Mouse (Mus musculus) megakaryocyte progenitor cell, adult 5-6 weeks (primary cell): ENCODE data around the gene Defa33. TPM values are rescaled to one million over a fixed set of nuclear protein-coding genes. Genes with fewer than 3 reads are reported as not detected.
"Not testable (repeated sequence)": the region's sequence is repeated elsewhere in the genome, so short reads cannot be mapped to it uniquely, and the experiment has no call there.

Experiments
- ATAC-seq: replicated peaks from 2 replicates; pipeline ENCODE4 v1.8.0; 2016; ENCODE audit warnings: mild to moderate bottlenecking, moderate TSS enrichment, inconsistent platforms; ENCODE audit not compliant: poor library complexity
- total RNA-seq, 2 experiments: library from RNA; stranded (forward) in 1 of 2; stranded (reverse) in 1 of 2; fragments of 157-497, 149-512 nt in 1 of 2; fragments of 200-1000 nt in 1 of 2; gene quantifications; 2 replicates each; pipeline versions ENCODE4 v1.2.3 to v1.2.4; 2015 to 2017

Defa33 gene
- total RNA-seq (2015) (not detected in 2 replicates), total RNA-seq (2017) (not detected in 2 replicates)

GRCm38 (mm10) chr8:21391511-21391910 is at the start of gene Defa33:
Gene Defa33 (plus strand): TSS chr8:21391811.
- ATAC-seq, result not testable (repeated sequence)

DNA sequence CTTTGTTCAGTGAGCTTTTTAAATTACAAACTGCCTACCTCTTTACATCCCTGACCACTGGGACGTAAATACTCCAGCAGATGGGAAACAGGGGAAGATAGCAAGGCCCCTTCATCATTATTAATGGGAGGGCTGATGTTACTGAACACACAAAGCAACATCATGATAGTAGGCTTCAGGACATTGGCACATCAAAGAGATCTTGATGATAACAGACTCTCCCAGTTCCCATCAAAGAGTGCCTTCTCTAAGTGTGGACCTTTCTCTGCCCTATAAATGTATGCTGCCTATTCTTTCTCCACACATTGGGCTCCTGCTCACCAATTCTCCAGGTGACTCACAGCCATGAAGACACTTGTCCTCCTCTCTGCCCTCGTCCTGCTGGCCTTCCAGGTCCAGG is 13.4 kb upstream of the Defa33 start, which contains the start of gene Defa2:
Defa2 (plus strand) TSS at position 301 of the 400 bp plus-strand sequence.
- ATAC-seq, result not testable (repeated sequence)

- not testable (repeated sequence) for ATAC-seq
Measured at GRCm38 (mm10) chr8:21427111-21427510, 35.5 kb downstream of the Defa33 start, which contains the start of gene Defa36. Gene Defa36 (plus strand): TSS chr8:21427411.

Other genes with a start within 250 kb of the Defa33 start
- not detected in 2 replicates for gene Defa22, start 229.5 kb upstream of the Defa33 start, total RNA-seq (2015)
- not detected in 2 replicates for gene Defa22, start 229.5 kb upstream of the Defa33 start, total RNA-seq (2017)
- gene Defa31, start 200.2 kb upstream of the Defa33 start, total RNA-seq (2015), result not detected in 2 replicates
- gene Defa31, start 200.2 kb upstream of the Defa33 start, total RNA-seq (2017), result not detected in 2 replicates
- not detected in 2 replicates for gene Gm15293, start 190.2 kb upstream of the Defa33 start, total RNA-seq (2015)
- gene Gm15293, start 190.2 kb upstream of the Defa33 start, total RNA-seq (2017), result not detected in 2 replicates
- gene Gm15292, start 142.1 kb upstream of the Defa33 start, total RNA-seq (2015), result not detected in 2 replicates
- not detected in 2 replicates for gene Gm15292, start 142.1 kb upstream of the Defa33 start, total RNA-seq (2017)
- not detected in 2 replicates for gene Defa27, start 76.3 kb upstream of the Defa33 start, total RNA-seq (2015)
- not detected in 2 replicates for gene Defa27, start 76.3 kb upstream of the Defa33 start, total RNA-seq (2017)
- gene Defa29, start 64.8 kb upstream of the Defa33 start, total RNA-seq (2015), result not detected in 2 replicates
- not detected in 2 replicates for gene Defa29, start 64.8 kb upstream of the Defa33 start, total RNA-seq (2017)
- not detected in 2 replicates for gene Defa2, start 13.3 kb upstream of the Defa33 start, total RNA-seq (2015)
- not detected in 2 replicates for gene Defa2, start 13.3 kb upstream of the Defa33 start, total RNA-seq (2017)
- gene Defa36, start 35.6 kb downstream of the Defa33 start, total RNA-seq (2015), result not detected in 2 replicates
- gene Defa36, start 35.6 kb downstream of the Defa33 start, total RNA-seq (2017), result not detected in 2 replicates
- gene Gm7849, start 64.7 kb downstream of the Defa33 start, total RNA-seq (2015), result not detected in 2 replicates
- not detected in 2 replicates for gene Gm7849, start 64.7 kb downstream of the Defa33 start, total RNA-seq (2017)
- not detected in 2 replicates for gene Defa20, start 117.4 kb downstream of the Defa33 start, total RNA-seq (2015)
- not detected in 2 replicates for gene Defa20, start 117.4 kb downstream of the Defa33 start, total RNA-seq (2017)
- not detected in 2 replicates for gene Defa32, start 137.2 kb downstream of the Defa33 start, total RNA-seq (2015)
- not detected in 2 replicates for gene Defa32, start 137.2 kb downstream of the Defa33 start, total RNA-seq (2017)
- not detected in 2 replicates for gene Defa37, start 173.6 kb downstream of the Defa33 start, total RNA-seq (2015)
- not detected in 2 replicates for gene Defa37, start 173.6 kb downstream of the Defa33 start, total RNA-seq (2017)
- gene Defa28, start 191.2 kb downstream of the Defa33 start, total RNA-seq (2015), result not detected in 2 replicates
- gene Defa28, start 191.2 kb downstream of the Defa33 start, total RNA-seq (2017), result not detected in 2 replicates
- not detected in 2 replicates for gene Gm7861, start 202.7 kb downstream of the Defa33 start, total RNA-seq (2015)
- not detected in 2 replicates for gene Gm7861, start 202.7 kb downstream of the Defa33 start, total RNA-seq (2017)
- gene Defa26, start 226.4 kb downstream of the Defa33 start, total RNA-seq (2015), result not detected in 2 replicates
- not detected in 2 replicates for gene Defa26, start 226.4 kb downstream of the Defa33 start, total RNA-seq (2017)